Mouse (Mus musculus) cerebellum, adult 2 months (tissue): ENCODE data around the gene Rrp15.

ENCODE experiments used
- CTCF ChIP-seq: fragments of 200-500 bp; IDR thresholded peaks from 2 replicates; pipeline ENCODE4 v1.5.1; 2011; ENCODE audit warnings: low read depth, mild to moderate bottlenecking, control low read depth, low read length, moderate library complexity, borderline replicate concordance; ENCODE audit not compliant: insufficient read depth
- POLR2A ChIP-seq: fragments of 200-500 bp; IDR thresholded peaks from 2 replicates; pipeline ENCODE4 v1.6.1; 2011; ENCODE audit warnings: low read length, control low read depth, borderline replicate concordance; ENCODE audit not compliant: insufficient read depth

DNA sequence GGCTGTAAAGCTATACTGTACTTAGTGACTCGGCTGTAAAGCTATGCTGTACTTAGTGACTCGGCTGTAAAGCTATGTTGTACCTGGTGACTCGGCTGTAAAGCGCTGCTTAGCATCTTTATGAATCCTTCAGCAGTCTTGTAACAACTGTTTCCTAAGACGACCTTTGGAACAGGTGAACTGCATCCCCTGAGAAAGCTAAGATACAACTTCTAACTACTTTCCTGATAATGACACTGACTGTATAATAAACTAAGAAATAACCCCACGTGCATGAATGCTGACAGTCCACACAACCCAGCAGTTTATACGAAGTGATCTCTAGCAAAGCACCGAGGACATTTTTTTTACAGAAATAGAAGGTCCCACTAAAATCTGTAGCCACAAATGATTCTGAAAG is 16.1 kb downstream of the Rrp15 start:
- TF ChIP-seq CTCF (no peak), POLR2A (no peak)
